Comparison of ENCODE assay signal across 18 mouse cellular contexts in the genomic region with DNA sequence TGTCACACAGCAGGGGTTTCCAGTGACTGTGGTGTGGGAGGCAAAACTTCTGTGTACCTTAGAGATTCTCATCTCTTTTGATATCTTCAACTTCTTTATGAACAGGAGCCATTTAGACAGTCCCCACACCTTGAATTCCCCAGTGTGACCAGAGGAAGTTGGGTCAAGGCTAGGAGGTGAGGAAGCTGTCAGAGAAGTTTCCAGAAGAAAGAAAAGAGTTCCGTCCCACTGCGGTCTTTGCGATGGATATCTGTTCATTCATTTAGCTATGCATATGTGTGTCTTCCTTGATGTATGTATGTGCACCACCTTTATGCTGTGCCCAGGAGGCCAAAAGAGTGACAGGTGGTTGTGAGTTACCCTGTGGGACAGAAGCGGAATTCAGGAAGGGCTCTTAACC.
"Had no signal": no experiment of that assay in that cellular context is flagged by ENCODE, and none has a peak within 500 bp of the region (broad histone marks: within the 10 kb centered on the region; RNA-seq: fewer than 3 reads in every experiment).

No protein-coding gene starts in this region.

- DNase-seq: kidney, adult 2 months; kidney, postnatal 25 days; layer of hippocampus, adult 9-11 months; liver; liver, embryonic 13.5 days; lung, adult 2 months; lung, postnatal 14 days; lung, postnatal 4 days; thymus, postnatal 25 days had no signal

- H3K4me1 ChIP-seq: limb, embryonic 13.5 days; midbrain, embryonic 12.5 days; neural tube, embryonic 13.5 days had no signal

- H3K36me3 ChIP-seq: limb, embryonic 10.5 days; limb, embryonic 13.5 days; liver, embryonic 13.5 days; midbrain, embryonic 12.5 days; neural tube, embryonic 13.5 days had no signal

- ATAC-seq: midbrain, embryonic 16.5 days had no signal

- H3K27me3 ChIP-seq: limb, embryonic 13.5 days; midbrain, embryonic 12.5 days; neural tube, embryonic 13.5 days had no signal

- H3K4me2 ChIP-seq: limb, embryonic 13.5 days; liver, embryonic 13.5 days; midbrain, embryonic 12.5 days; neural tube, embryonic 13.5 days had no signal

- H3K27ac ChIP-seq: kidney, postnatal 0 days; layer of hippocampus, adult 2 months; limb, embryonic 10.5 days; limb, embryonic 13.5 days; liver, embryonic 13.5 days; midbrain, embryonic 12.5 days; neural tube, embryonic 13.5 days; stomach, postnatal 0 days had no signal

- H3K4me3 ChIP-seq: layer of hippocampus, adult 2 months; limb, embryonic 10.5 days; limb, embryonic 13.5 days; liver, embryonic 13.5 days; midbrain, embryonic 12.5 days; myocyte; neural tube, embryonic 13.5 days had no signal

- H3K9me3 ChIP-seq: limb, embryonic 10.5 days; limb, embryonic 13.5 days; liver, embryonic 13.5 days; midbrain, embryonic 12.5 days; neural tube, embryonic 13.5 days had no signal

- H3K9ac ChIP-seq: limb, embryonic 13.5 days; liver, embryonic 13.5 days; midbrain, embryonic 12.5 days; neural tube, embryonic 13.5 days had no signal
